Mouse (Mus musculus): ENCODE measurements around the gene Crxos.

- TF ChIP-seq POLR2A (IDR thresholded peaks at IDR 0.05; ENCODE audit: low read depth, low read length) (no peak), CTCF (IDR thresholded peaks at IDR 0.05; ENCODE audit: extremely low read depth, insufficient read length, insufficient replicate concordance, low read depth, low read length) (no peak)
Observed at GRCm38 (mm10) chr7:15905861-15906260, 23.4 kb downstream of the Crxos start.
